Mouse (Mus musculus): Measurements from ENCODE around the gene Hbb-bs.
"Not testable (repeated sequence)": the region's sequence is repeated elsewhere in the genome, so short reads cannot be mapped to it uniquely, and the experiment has no call there.

The Hbb-bs gene

DNA sequence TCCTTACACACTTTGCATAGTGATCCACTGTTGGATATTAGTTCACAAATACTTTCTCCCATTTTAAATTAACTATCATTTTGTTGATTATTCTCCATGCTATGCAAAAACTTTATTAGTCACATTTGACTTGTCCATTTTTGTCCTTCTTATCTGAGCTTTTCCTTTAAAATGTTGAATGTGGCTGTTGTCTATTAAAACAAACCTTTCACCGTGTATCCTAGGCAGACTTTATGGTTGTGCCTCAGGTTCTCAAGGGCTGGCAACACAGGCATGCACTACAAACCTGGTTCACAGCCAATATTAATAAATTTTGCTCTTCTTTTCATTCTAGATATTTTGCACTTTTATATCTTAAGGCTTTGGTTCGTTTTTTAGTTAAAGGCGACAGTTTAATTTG lies 17.1 kb downstream of the Hbb-bs start:
- no peak for DNase-seq

DNA sequence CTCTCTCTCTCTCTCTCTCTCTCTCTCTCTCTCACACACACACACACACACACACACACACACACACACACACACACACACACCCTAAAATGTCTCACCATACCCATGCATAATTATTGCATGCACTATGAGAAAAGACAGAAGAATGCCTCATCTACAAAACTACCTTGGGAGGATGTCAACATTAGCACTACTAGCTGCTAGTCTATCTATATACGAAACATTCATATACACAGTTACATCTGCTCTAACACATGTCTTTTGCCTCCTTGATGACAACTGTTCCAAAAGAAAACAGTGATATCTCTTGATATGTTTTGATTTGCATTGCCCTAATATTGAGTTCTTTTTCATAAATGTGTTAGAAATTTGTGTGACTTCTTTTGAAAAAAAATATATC lies 17.6 kb downstream of the Hbb-bs start:
- DNase-seq: no peak

DNA sequence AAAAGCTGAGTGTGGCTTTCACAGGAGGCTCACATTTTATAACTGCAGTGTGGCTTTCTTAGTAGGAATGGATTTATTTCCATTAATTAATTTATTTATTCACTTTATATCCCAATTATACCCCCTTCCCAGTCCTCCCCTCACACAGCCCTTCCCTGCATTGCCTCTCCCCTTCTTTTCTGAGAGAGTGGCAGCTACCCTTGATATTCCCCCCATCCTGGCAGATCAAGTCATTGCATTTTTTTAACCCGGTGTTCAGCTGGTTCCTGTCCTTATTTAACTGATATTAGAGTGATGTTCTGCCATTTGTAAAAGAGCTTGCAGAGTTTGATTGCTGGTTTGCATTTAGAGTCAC lies 18.1 kb downstream of the Hbb-bs start:
- DNase-seq: no peak

DNA sequence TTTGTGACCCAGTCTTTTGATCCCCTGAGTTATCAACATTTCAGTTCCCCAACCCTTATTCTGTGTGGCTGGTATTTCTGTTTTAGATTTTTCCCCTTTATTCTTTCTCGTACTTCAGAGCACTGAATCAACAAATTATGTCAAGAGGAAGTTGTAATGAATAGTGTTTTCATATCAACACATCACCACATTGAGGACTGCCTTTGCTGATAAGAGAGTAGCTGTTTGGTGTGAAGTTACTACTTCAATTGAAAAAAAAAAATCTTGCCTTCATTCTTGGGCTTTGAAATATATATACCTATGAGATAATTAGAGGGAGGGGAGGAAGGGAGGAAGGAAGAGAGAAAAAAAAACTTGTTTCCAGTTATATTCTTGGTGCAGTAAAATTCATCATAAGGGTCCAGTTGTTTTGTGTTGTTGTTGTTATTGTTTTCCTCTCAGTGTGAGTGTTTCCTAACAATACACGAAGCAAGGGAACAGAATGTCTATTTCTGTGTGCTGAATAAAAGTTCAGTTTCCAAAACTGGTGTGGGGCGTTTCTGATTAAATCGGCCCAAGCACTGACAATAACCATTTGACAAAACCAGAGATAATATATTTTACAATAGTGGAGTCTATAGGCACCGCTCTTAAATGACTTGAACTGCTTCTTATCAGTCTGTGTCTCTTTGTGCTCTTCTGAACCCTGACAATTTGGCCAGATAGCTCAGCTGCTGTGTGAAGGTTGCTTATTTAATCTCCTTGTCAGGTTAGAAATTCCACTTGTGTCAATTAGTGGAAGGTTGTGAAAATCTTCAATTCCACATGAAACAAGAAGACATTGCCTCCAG lies 18.7 kb downstream of the Hbb-bs start:
- no peak for DNase-seq

DNA sequence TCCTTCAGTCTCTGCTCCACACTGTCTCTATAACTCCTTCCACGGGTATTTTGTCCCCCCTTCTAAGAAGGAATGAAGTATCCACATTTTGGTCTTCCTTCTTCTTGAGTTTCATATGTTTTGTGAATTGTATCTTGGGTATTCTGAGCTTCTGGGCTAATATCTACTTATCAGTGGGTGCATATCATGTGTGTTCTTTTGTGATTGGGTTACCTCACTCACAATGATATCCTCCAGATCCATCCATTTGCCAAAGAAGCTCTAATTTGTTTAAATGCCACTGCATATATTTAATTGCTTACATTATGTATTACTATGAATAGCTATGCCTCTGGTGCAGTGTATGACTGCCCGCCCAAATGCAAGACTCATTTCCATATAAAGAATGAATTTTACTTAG lies 19.8 kb downstream of the Hbb-bs start:
- not testable (repeated sequence) for DNase-seq

DNA sequence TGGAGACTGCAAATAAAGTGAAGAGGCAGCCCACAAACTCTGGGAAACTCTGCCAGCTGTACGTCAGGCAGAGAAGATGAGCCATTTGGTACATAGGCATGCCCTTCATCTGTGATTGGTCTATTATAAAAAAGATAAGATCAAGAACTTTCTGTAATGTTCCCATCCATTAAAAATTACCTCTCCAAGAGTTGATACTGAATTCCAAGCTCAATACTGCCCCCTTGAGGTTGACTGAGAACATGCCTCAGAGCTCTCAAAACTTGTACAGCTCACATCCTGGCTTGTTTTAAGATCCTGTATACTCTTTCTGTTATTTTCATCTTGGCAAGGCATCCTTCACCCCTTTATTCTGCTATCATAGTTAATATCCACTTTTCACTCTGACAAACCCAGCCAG lies 21.0 kb downstream of the Hbb-bs start:
- no peak for DNase-seq

DNA sequence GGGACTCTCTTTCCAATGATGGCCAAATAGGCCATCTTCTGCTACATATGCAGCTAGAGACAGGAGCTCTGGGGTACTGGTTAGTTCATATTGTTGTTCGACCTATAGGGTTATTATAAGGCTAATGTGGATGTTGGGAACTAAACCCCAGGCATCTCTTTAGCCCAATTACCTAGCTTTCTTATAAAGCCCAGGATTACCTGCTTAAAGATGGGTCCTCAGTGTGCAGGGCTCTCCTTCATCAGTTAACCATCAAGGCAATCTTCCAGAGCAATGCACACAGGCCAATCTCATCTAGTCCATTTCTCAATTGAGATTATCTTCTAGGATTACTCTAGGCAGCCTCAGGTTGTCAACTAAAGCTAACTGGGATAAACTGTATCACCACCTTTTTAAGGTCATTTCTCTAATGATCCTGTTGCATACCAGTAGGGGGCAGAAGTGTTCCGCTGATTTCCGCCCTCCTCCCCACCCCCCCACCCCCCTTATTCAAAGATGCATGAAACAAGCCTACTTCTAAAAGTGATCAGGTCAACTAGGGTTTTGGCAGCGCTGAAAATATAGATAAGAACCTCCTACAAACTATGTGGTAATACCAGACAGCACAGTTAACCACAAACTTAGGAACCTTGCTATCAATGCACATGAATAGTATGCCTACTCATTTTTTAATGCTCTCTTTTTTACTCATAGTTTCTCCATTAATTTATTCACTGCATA lies 35.1 kb downstream of the Hbb-bs start:
- no peak for DNase-seq

DNA sequence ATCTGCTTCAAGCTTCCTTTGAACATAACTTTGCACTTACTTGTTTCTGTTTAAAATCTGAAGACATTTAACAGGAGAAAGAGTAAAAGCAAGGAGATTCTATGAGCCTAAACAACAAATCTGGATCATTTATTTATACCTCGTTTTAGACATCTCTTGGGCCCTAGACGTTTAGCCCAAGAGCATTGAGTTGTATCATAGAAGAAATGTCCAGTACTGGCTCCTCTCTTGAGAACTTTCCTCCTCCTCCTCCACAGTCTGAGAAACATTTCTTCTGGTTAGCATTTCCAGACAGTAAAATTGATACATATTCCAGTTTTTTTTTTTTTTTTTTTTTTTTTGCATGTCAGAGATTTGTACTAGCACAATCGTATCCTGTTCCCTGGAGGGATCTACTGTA lies 36.2 kb downstream of the Hbb-bs start, which contains the start of gene Olfr67:
Gene Olfr67 (minus strand): TSS at position 101 of the 400 bp plus-strand sequence.
- no peak for DNase-seq

DNA sequence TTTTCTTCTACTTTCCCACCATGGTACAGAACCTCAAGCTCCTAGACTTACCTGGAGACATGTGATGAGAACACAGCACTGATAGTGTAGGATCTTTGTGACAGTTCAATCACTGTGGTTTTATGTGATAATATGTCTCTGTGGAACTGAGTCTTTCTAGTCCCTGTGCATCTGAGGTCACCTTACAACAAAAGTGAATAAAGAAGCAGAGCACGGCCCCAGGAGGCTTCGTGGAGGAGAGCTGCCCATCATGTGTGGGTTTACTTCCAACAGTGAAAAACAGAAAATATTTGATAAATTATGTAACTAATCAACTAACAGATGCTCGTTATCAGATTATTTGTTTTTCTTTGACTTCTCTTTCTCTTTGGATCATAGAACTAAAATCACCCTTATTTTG lies 48.3 kb downstream of the Hbb-bs start, which contains the start of gene Olfr68:
Gene Olfr68 (minus strand): TSS at position 101 of the 400 bp plus-strand sequence.
- DNase-seq: no peak

DNA sequence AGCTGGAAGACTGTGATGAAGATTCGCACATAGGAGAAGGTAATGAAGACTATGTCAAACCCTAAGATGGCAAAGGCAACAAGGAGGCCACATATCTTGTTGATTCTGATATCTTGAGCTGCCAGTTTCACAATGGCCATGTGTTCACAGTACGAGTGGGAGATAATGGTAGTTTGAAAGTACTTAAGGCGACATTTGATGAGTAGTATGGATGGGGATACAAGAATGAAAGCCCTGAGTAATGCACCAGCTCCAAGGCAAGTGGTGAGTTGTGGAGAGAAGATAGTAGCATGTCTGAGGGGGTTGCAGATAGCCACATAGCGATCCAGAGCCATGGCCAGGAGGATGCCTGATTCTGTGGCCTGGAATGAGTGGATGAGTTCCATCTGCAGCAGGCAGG lies 50.2 kb downstream of the Hbb-bs start:
- not testable (repeated sequence) for DNase-seq

Measured in kidney, adult 11 months (tissue).